Mouse (Mus musculus): ENCODE measurements around the gene Cdhr2. TPM values are rescaled to one million over a fixed set of nuclear protein-coding genes. Genes with fewer than 3 reads are reported as not detected.

Gene Cdhr2
- polyA plus RNA-seq, 1 experiment from 2014 or later = 1.2 TPM

GRCm38 (mm10) chr13:54748190-54748589 is 46.9 kb downstream of the Cdhr2 start:
- Histone ChIP-seq H3K9me3 (no peaks in the 10 kb centered on the region), H3K27me3 (ENCODE audit: insufficient read depth, poor library complexity, severe bottlenecking) (peaks cover 80% of the 10 kb centered on the region), H3K4me3 (no peak overlapping the region), H3K4me1 (peaks cover 19% of the 10 kb centered on the region), H3K36me3 (no peaks in the 10 kb centered on the region), H3K27ac (no peak overlapping the region)
- 79% methylated on average over 8 of the region's 8 CpGs for WGBS
- no peak for DNase-seq (ENCODE audit: low spot score)

GRCm38 (mm10) chr13:54748721-54749060 is 47.4 kb downstream of the Cdhr2 start:
- peaks cover 19% of the 10 kb centered on the region for H3K4me1 ChIP-seq
- H3K4me3 ChIP-seq = peak overlapping the region; percentile 70
- 54% methylated on average over 10 of the region's 10 CpGs for WGBS
- no peaks in the 10 kb centered on the region for H3K9me3 ChIP-seq
- no peaks in the 10 kb centered on the region for H3K36me3 ChIP-seq
- peaks cover 84% of the 10 kb centered on the region for H3K27me3 ChIP-seq (ENCODE audit: insufficient read depth, poor library complexity, severe bottlenecking)
- H3K27ac ChIP-seq = no peak overlapping the region
- no peak for DNase-seq (ENCODE audit: low spot score)

GRCm38 (mm10) chr13:54749061-54749863 is 48.0 kb downstream of the Cdhr2 start:
- 2% methylated on average over 86 of the region's 100 CpGs for WGBS
- H3K9me3 ChIP-seq = no peaks in the 10 kb centered on the region
- peaks cover 90% of the 10 kb centered on the region for H3K27me3 ChIP-seq (ENCODE audit: insufficient read depth, poor library complexity, severe bottlenecking)
- H3K27ac ChIP-seq = no peak overlapping the region
- H3K4me3 ChIP-seq = peak overlapping the region; percentile 70
- DNase-seq (ENCODE audit: low spot score) = no peak
- peaks cover 19% of the 10 kb centered on the region for H3K4me1 ChIP-seq
- no peaks in the 10 kb centered on the region for H3K36me3 ChIP-seq

- WGBS = 2% methylated on average over 29 of the region's 29 CpGs
- H3K4me3 ChIP-seq = peak within 1 kb of the TSS; percentile 70
- no peaks in the 10 kb centered on the region for H3K9me3 ChIP-seq
- no peak for DNase-seq (ENCODE audit: low spot score)
- no peak within 1 kb of the TSS for H3K27ac ChIP-seq
- H3K27me3 ChIP-seq (ENCODE audit: insufficient read depth, poor library complexity, severe bottlenecking) = peaks cover 88% of the 10 kb centered on the region
- H3K36me3 ChIP-seq = no peaks in the 10 kb centered on the region
- peaks cover 19% of the 10 kb centered on the region for H3K4me1 ChIP-seq
These were observed 48.7 kb downstream of the Cdhr2 start, which contains the start of gene Gprin1 for GRCm38 (mm10) chr13:54749864-54750411. Gprin1 (minus strand) TSS chr13:54749874.

- no peaks in the 10 kb centered on the region for H3K36me3 ChIP-seq
- no peak for DNase-seq (ENCODE audit: low spot score)
- H3K4me1 ChIP-seq = peaks cover 25% of the 10 kb centered on the region
- H3K27ac ChIP-seq = no peak overlapping the region
- H3K4me3 ChIP-seq = no peak overlapping the region
- H3K27me3 ChIP-seq (ENCODE audit: insufficient read depth, poor library complexity, severe bottlenecking) = peaks cover 88% of the 10 kb centered on the region
- 1% methylated on average over 8 of the region's 8 CpGs for WGBS
- H3K9me3 ChIP-seq = no peaks in the 10 kb centered on the region
These were observed 49.4 kb downstream of the Cdhr2 start for GRCm38 (mm10) chr13:54750699-54751098.

- DNase-seq (ENCODE audit: low spot score) = no peak
- Histone ChIP-seq H3K4me1 (peaks cover 20% of the 10 kb centered on the region), H3K4me3 (no peak overlapping the region), H3K9me3 (no peaks in the 10 kb centered on the region), H3K27me3 (ENCODE audit: insufficient read depth, poor library complexity, severe bottlenecking) (peaks cover 87% of the 10 kb centered on the region), H3K27ac (no peak overlapping the region), H3K36me3 (no peaks in the 10 kb centered on the region)
- 71% methylated on average over 10 of the region's 10 CpGs for WGBS
These were observed 51.4 kb downstream of the Cdhr2 start for GRCm38 (mm10) chr13:54752656-54753055.

- Histone ChIP-seq H3K4me3 (no peak overlapping the region), H3K9me3 (no peaks in the 10 kb centered on the region), H3K4me1 (peaks cover 31% of the 10 kb centered on the region), H3K27me3 (ENCODE audit: insufficient read depth, poor library complexity, severe bottlenecking) (peaks cover 80% of the 10 kb centered on the region), H3K27ac (no peak overlapping the region), H3K36me3 (no peaks in the 10 kb centered on the region)
- no peak for DNase-seq (ENCODE audit: low spot score)
- WGBS = 52% methylated on average over 6 of the region's 6 CpGs
These were observed 52.5 kb downstream of the Cdhr2 start for GRCm38 (mm10) chr13:54753733-54754132.

- Histone ChIP-seq H3K27ac (no peak overlapping the region), H3K27me3 (ENCODE audit: insufficient read depth, poor library complexity, severe bottlenecking) (peaks cover 80% of the 10 kb centered on the region), H3K4me3 (no peak overlapping the region), H3K9me3 (no peaks in the 10 kb centered on the region), H3K4me1 (peaks cover 32% of the 10 kb centered on the region), H3K36me3 (no peaks in the 10 kb centered on the region)
- no peak for DNase-seq (ENCODE audit: low spot score)
- WGBS = 32% methylated on average over 12 of the region's 12 CpGs
These were observed 53.2 kb downstream of the Cdhr2 start for GRCm38 (mm10) chr13:54754169-54755080.

- Histone ChIP-seq H3K36me3 (no peaks in the 10 kb centered on the region), H3K27me3 (ENCODE audit: insufficient read depth, poor library complexity, severe bottlenecking) (peaks cover 80% of the 10 kb centered on the region), H3K4me3 (no peak overlapping the region), H3K27ac (no peak overlapping the region), H3K9me3 (no peaks in the 10 kb centered on the region), H3K4me1 (peaks cover 34% of the 10 kb centered on the region)
- no peak for DNase-seq (ENCODE audit: low spot score)
- 11% methylated on average over 9 of the region's 9 CpGs for WGBS
These were observed 54.1 kb downstream of the Cdhr2 start for GRCm38 (mm10) chr13:54755201-54755830.

- WGBS = 82% methylated on average over 8 of the region's 8 CpGs
- H3K9me3 ChIP-seq = no peaks in the 10 kb centered on the region
- DNase-seq (ENCODE audit: low spot score) = no peak
- no peak overlapping the region for H3K27ac ChIP-seq
- H3K36me3 ChIP-seq = no peaks in the 10 kb centered on the region
- peaks cover 82% of the 10 kb centered on the region for H3K27me3 ChIP-seq (ENCODE audit: insufficient read depth, poor library complexity, severe bottlenecking)
- peaks cover 40% of the 10 kb centered on the region for H3K4me1 ChIP-seq
- no peak overlapping the region for H3K4me3 ChIP-seq
These were observed 55.0 kb downstream of the Cdhr2 start for GRCm38 (mm10) chr13:54756156-54756712.

GRCm38 (mm10) chr13:54757093-54757830 is 56.0 kb downstream of the Cdhr2 start:
- Histone ChIP-seq H3K4me3 (peak overlapping the region; percentile 59), H3K9me3 (no peaks in the 10 kb centered on the region), H3K4me1 (peaks cover 40% of the 10 kb centered on the region), H3K27ac (no peak overlapping the region), H3K36me3 (no peaks in the 10 kb centered on the region), H3K27me3 (ENCODE audit: insufficient read depth, poor library complexity, severe bottlenecking) (peaks cover 83% of the 10 kb centered on the region)
- 47% methylated on average over 10 of the region's 10 CpGs for WGBS
- DNase-seq (ENCODE audit: low spot score) = no peak

Data from heart, embryonic 10.5 days (tissue).